Mouse (Mus musculus): ENCODE results near the gene Gm10563. TPM values are rescaled to one million over a fixed set of nuclear protein-coding genes. Genes with fewer than 3 reads are reported as not detected.

Gene Gm10563
- polyA plus RNA-seq, 1 experiment from 2014 or later = not detected

DNA sequence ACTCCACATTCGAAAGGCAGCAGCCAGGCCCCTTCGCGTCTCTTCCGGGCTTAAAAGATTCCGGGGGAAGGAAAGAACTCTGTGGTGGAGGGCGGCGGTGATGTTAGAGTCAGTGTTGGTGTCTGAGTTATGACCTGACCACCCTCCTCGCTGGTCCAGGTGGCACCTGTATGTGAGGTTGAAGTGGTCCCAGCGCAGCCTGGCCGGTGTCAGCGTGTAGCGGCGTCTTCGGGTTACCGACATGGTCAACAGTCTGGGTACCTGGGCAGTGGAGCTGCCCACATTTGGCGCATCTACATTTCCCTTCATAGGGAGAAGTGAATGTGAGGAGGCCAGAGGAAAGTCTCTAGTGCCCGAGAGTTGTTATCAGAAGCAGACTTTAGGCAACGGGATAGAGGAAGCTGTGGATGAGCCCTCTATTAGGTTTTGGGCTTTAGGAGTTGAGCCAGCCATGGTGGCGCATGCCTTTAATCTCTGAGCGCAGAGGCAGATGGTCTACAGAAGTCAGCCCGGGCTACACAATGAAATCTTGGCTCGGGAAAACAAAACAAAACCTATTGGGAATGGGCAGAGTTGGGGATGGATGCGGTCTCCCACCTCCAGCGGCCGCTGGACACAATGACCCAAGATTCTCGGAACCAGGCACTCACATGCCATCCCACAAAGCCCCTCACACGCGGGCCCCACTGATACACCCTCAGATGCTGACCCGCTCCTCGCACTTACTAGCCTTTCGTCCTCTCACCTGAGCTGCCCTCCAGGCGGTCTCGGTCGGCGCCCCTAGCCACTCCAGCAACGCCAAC lies 7.3 kb upstream of the Gm10563 start:
- peaks cover 50% of the 10 kb centered on the region for H3K27me3 ChIP-seq (replicated peaks)
- no peak for ATAC-seq (ENCODE audit: extremely low read depth, insufficient number of reproducible peaks, low FRiP score, low TSS enrichment)
- no peaks in the 10 kb centered on the region for H3K9me3 ChIP-seq
- H3K9ac ChIP-seq = peak overlapping the region; percentile 81
- H3K4me2 ChIP-seq = peak overlapping the region; percentile 80
- peak overlapping the region; percentile 88 for H3K27ac ChIP-seq (replicated peaks)
- peaks cover 50% of the 10 kb centered on the region for H3K4me1 ChIP-seq
- 21% methylated on average over 36 of the region's 36 CpGs for WGBS
- H3K36me3 ChIP-seq = peaks cover 58% of the 10 kb centered on the region
- H3K4me3 ChIP-seq = peak overlapping the region; percentile 58

DNA sequence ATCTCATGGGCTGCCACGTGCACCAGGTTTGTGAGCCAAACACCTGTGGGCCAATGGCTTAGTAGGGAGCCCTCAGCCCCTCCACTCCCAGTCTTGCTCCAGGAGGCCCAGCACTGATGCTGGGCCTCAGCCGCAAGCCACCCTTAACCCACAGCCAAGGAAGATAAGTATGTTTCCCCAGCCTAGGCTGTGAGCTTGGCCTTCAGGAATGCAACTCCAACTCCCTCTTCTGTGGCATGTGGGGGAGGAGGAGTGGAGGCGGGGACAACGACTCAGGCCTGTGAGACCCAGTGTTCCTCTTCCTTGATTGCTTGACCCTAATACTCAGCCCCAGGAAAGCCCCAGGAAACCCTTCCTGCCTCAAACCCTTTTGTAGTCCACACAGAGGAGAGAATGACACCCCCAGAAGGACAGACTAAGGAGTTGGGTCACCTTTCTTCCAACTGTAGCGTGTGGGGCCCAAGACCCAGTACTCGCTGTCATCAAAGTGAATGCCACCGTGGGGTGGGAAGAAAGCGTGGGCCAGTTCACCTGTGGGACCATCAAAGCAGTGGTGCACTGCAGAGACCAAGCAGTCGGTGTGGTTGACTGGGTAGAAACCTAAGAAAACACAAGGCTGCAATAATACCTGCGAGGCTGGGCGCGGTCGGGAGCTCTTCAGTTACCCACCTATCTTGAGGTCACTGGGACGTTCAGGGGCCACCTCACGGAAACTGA lies 6.5 kb upstream of the Gm10563 start:
- H3K9ac ChIP-seq = peak overlapping the region; percentile 81

DNA sequence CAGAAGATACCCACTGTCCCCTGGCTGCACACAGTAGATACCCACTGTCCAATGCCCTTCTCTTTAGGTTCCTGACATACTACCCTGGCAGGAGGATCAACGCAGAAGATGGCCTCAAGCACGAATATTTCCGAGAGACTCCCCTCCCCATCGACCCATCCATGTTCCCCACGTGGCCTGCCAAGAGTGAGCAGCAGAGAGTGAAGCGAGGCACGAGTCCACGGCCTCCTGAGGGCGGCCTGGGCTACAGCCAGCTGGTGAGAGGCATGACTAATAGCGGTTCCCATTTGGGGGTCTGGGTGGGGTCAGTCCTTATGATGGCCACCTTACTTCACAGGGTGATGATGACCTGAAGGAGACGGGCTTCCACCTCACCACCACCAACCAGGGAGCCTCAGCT lies 4.1 kb upstream of the Gm10563 start:
- ATAC-seq (ENCODE audit: extremely low read depth, insufficient number of reproducible peaks, low FRiP score, low TSS enrichment) = no peak
- Histone ChIP-seq H3K27ac (replicated peaks) (no peak overlapping the region), H3K27me3 (replicated peaks) (peaks cover 24% of the 10 kb centered on the region), H3K36me3 (peaks cover 65% of the 10 kb centered on the region), H3K9me3 (no peaks in the 10 kb centered on the region), H3K4me3 (no peak overlapping the region), H3K4me2 (no peak overlapping the region), H3K9ac (no peak overlapping the region), H3K4me1 (peaks cover 39% of the 10 kb centered on the region)
- WGBS = 91% methylated on average over 11 of the region's 11 CpGs

More for the DNA sequence above, 6.5 kb upstream of the Gm10563 start:
- Histone ChIP-seq H3K4me1 (peaks cover 50% of the 10 kb centered on the region), H3K36me3 (peaks cover 58% of the 10 kb centered on the region), H3K9me3 (no peaks in the 10 kb centered on the region), H3K4me3 (peak overlapping the region; percentile 58), H3K27ac (replicated peaks) (peak overlapping the region; percentile 88), H3K27me3 (replicated peaks) (peaks cover 47% of the 10 kb centered on the region), H3K4me2 (peak overlapping the region; percentile 80)
- ATAC-seq (ENCODE audit: extremely low read depth, insufficient number of reproducible peaks, low FRiP score, low TSS enrichment) = peak; percentile 35; the same call in 1 of the 2 replicates
- WGBS = 38% methylated on average over 15 of the region's 15 CpGs

DNA sequence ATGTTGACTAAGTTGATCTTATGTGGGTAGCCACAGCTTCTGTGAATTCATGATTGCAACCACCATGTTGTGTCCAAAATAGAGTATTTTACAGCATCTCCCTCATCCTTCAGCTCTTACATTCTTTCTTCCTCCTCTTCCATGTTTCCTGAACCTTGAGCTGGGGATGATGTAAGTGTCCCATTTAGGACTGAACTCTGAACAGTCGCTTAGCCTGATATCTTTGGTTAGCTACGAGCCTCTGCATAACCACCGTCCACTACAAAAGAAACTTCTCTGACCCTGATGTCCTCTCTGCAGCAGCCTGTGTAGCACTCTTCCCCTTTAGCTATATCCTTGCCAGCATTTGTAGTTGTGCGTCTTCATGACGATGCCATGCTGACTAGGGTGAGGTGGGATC lies 513 bp upstream of the Gm10563 start:
- no peaks in the 10 kb centered on the region for H3K9me3 ChIP-seq
- no peak overlapping the region for H3K4me2 ChIP-seq
- no peaks in the 10 kb centered on the region for H3K27me3 ChIP-seq (replicated peaks)
- H3K4me3 ChIP-seq = no peak overlapping the region
- WGBS = 74% methylated on average over 5 of the region's 5 CpGs
- peaks cover 95% of the 10 kb centered on the region for H3K36me3 ChIP-seq
- H3K4me1 ChIP-seq = peaks cover 2% of the 10 kb centered on the region
- no peak overlapping the region for H3K9ac ChIP-seq
- H3K27ac ChIP-seq (replicated peaks) = no peak overlapping the region
- ATAC-seq (ENCODE audit: extremely low read depth, insufficient number of reproducible peaks, low FRiP score, low TSS enrichment) = no peak

DNA sequence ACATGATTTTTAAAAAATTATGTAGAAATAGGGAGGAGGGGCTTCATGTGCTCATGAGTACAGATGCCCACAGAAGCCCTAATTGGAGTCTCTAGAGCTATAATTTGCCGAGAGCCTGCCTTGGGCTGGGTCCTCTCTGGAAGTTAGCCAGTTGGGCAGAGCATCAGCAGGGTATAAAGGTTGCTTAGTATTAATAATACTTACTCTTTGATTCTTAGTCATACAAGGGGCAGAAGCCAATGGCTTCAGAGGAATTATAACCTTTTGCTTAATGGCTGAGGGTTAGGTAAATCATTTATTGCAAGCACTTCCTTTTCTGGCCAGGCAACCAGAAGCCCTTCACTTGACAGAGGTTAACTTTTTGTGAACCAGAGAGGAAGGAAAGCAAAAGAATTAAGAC lies 1.7 kb downstream of the Gm10563 start:
- no peak overlapping the region for H3K4me2 ChIP-seq
- peaks cover 93% of the 10 kb centered on the region for H3K36me3 ChIP-seq
- no peak for ATAC-seq (ENCODE audit: extremely low read depth, insufficient number of reproducible peaks, low FRiP score, low TSS enrichment)
- H3K27me3 ChIP-seq (replicated peaks) = no peaks in the 10 kb centered on the region
- 90% methylated on average over 1 of the region's 1 CpGs for WGBS
- H3K9ac ChIP-seq = no peak overlapping the region
- no peaks in the 10 kb centered on the region for H3K9me3 ChIP-seq
- H3K4me1 ChIP-seq = no peaks in the 10 kb centered on the region
- H3K4me3 ChIP-seq = no peak overlapping the region
- H3K27ac ChIP-seq (replicated peaks) = no peak overlapping the region

DNA sequence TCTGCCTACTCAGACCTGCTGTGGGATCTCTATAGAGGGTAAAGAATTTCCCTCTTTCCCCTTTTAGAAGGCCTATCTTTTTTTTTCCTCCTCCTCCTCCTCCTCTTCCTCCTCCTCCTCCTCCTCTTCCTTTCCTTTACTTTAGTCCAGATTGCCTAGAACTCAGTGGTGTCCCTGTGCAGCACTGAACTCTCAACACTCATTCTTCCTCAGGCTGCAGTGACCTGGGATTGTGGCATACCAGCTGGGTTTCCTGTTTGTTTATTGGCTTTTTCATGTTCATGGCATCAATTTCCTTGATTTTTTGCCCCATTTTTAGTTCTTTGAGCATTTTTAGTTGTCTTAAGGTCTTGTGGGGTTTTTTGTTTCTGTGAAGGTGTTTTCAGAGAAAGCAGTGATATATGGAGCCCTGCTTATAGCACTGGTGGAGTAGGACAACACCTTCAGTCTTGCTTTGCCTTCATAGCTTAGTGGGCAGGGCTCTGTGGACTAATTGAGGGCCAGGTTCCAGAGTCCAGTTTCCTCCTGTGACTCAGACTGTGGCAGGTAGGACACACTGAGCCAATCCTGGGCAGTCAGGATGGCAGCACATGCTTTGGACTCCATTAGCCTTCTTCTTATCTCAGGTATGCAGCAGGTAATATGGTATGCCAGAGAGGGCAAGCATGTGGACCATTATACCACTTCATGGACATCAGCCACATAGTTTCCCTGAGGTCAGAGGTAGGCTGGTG lies 9.3 kb downstream of the Gm10563 start:
- H3K27me3 ChIP-seq (replicated peaks) = no peaks in the 10 kb centered on the region
- H3K4me3 ChIP-seq = no peak overlapping the region
- no peak overlapping the region for H3K27ac ChIP-seq (replicated peaks)
- no peak for ATAC-seq (ENCODE audit: extremely low read depth, insufficient number of reproducible peaks, low FRiP score, low TSS enrichment)
- no peak overlapping the region for H3K4me2 ChIP-seq
- H3K36me3 ChIP-seq = peaks cover 95% of the 10 kb centered on the region
- H3K9ac ChIP-seq = no peak overlapping the region
- H3K4me1 ChIP-seq = no peaks in the 10 kb centered on the region
- H3K9me3 ChIP-seq = no peaks in the 10 kb centered on the region

DNA sequence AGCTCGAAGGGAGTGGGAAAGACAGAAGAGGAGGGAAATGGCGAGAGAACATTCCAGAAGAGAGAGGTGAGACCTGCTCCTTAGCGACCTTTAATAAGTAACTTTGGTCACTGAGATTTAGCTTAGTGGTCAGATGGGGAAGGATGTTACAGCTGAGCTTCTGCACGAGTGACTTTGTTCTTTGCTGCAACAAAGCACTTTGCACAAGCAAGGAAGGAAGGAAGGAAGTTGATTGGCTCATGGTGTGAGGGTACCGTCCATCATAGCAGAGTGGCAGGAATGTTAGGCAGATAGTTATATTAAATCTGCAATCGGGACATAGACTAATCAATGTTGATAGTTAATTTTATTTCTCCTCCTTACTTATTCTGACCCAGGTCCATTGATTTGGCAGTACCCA lies 14.9 kb downstream of the Gm10563 start:
- Histone ChIP-seq H3K4me2 (no peak overlapping the region), H3K36me3 (peaks cover 87% of the 10 kb centered on the region), H3K9me3 (no peaks in the 10 kb centered on the region), H3K9ac (no peak overlapping the region), H3K4me3 (no peak overlapping the region), H3K27me3 (replicated peaks) (no peaks in the 10 kb centered on the region), H3K4me1 (peaks cover 3% of the 10 kb centered on the region), H3K27ac (replicated peaks) (no peak overlapping the region)
- 80% methylated on average over 6 of the region's 6 CpGs for WGBS
- no peak for ATAC-seq (ENCODE audit: extremely low read depth, insufficient number of reproducible peaks, low FRiP score, low TSS enrichment)

DNA sequence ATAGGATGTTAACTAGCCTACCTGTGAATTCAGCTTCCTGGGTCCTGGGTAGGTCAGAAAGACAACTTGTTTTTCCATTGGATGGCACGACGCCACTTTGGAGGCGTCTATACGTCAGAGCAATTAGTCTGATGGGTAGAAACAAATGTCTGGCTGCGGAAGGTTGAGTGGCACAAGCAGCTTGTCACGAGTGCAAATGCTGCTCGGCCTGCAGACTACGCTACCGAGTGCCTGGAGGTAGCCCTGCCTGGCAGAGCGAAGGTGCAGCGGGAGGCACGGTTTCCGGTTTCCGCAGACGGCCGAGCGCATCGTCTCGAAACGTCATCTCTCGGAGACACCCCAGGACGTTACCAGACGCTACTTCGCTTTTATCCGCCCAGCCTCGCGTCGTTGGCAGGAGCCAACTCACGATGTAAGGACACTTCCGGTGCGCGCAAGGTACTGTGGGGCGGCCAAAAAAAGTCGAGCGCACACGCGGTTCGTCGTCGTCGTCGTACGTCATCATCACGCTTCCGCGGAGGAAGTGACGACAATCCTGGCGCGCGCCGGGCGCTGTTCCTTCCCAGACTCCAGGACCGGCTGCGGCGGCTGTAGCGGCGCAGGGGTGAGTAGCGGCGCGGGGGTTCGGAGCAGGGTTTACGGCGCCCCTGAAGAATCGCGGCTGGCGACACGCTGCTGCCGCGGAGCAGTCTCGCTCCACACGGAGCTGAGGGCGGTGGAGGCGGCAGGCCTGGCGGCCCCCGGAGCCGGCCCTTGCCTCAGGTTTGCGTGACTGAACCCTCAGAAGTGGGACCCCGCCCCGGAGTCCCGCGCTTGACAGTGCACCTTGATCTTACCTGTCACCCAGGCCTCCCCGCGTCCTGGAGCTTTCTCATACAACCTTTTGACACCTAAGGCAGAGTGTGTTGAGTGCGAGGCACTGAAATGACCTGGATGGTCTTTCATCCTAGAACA lies 20.6 kb downstream of the Gm10563 start, which contains the start of gene Cdk11b:
Cdk11b (plus strand) TSS at position 517 of the 954 bp plus-strand sequence.
- Histone ChIP-seq H3K4me3 (peak within 1 kb of the TSS; percentile 98), H3K27me3 (replicated peaks) (no peaks in the 10 kb centered on the region), H3K9me3 (no peaks in the 10 kb centered on the region), H3K4me2 (peak within 1 kb of the TSS; percentile 92), H3K4me1 (peaks cover 12% of the 10 kb centered on the region), H3K9ac (peak within 1 kb of the TSS; percentile 94), H3K36me3 (peaks cover 57% of the 10 kb centered on the region), H3K27ac (replicated peaks) (peak within 1 kb of the TSS; percentile 91)
- WGBS = under 1% methylated on average over 84 of the region's 84 CpGs
- ATAC-seq (ENCODE audit: extremely low read depth, insufficient number of reproducible peaks, low FRiP score, low TSS enrichment) = peak; percentile 99

DNA sequence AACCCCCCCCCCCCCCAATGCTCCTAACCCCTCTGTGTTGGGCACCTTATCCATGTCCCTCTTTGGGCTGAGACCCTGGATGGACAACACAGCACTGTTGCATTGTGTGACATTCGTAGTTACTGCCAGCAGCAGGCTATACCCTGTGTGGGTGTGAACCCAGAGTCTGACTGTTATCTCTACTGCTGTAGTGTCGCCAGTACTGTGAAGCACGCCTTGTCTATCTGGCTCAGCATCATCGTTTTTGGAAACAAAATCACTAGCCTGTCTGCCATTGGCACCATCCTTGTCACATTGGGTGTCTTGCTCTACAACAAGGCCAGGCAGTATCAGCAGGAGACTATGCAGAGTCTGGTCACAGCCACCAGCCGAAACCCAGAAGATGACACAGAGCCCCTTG lies 26.9 kb downstream of the Gm10563 start:
- H3K27me3 ChIP-seq (replicated peaks) = no peaks in the 10 kb centered on the region
- H3K4me2 ChIP-seq = no peak overlapping the region
- 85% methylated on average over 5 of the region's 5 CpGs for WGBS
- no peak overlapping the region for H3K27ac ChIP-seq (replicated peaks)
- H3K4me3 ChIP-seq = no peak overlapping the region
- no peak for ATAC-seq (ENCODE audit: extremely low read depth, insufficient number of reproducible peaks, low FRiP score, low TSS enrichment)
- H3K36me3 ChIP-seq = peaks cover 84% of the 10 kb centered on the region
- peaks cover under 1% of the 10 kb centered on the region for H3K4me1 ChIP-seq
- no peak overlapping the region for H3K9ac ChIP-seq
- no peaks in the 10 kb centered on the region for H3K9me3 ChIP-seq

DNA sequence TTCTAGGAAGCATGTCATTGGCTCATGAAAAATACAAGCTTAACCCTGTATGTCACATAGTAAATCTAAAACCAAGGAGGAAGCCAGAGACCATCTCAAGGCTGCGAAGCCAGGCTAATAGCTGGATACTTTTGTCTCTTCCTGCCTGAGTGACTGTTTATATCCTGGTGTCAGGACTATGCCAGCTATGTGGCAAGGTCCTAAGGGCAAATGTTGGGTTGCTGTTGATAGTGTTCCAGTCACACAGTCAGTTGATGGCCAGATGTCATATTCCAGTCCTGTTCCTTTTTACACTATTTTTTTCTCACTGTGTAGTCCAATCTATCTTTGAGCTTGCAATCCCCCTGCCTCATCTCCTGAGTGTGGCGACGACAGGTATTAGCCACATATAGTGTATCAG lies 31.9 kb downstream of the Gm10563 start:
- Histone ChIP-seq H3K9me3 (no peaks in the 10 kb centered on the region), H3K4me2 (no peak overlapping the region), H3K4me1 (no peaks in the 10 kb centered on the region), H3K4me3 (no peak overlapping the region), H3K27me3 (replicated peaks) (no peaks in the 10 kb centered on the region), H3K36me3 (peaks cover 87% of the 10 kb centered on the region), H3K27ac (replicated peaks) (no peak overlapping the region), H3K9ac (no peak overlapping the region)
- WGBS = 93% methylated on average over 3 of the region's 3 CpGs
- no peak for ATAC-seq (ENCODE audit: extremely low read depth, insufficient number of reproducible peaks, low FRiP score, low TSS enrichment)

Measured in heart, embryonic 13.5 days (tissue).